Mouse (Mus musculus) hindbrain, embryonic 15.5 days (tissue): ENCODE data around the gene Zkscan14. TPM values are rescaled to one million over a fixed set of nuclear protein-coding genes. Genes with fewer than 3 reads are reported as not detected.

ENCODE experiments used
- ATAC-seq: fragments of 200-750 bp; cut with Nextera tagmentation; 2 replicates; pipeline ENCODE4 v1.8.0; 2017; ENCODE audit warnings: low read depth, moderate number of reproducible peaks, moderate TSS enrichment; ENCODE audit not compliant: low FRiP score
- H3K27ac ChIP-seq: fragments of 300-500 bp; sonication (generic); replicated peaks from 2 replicates; pipeline ENCODE4 v1.5.1; 2015; ENCODE audit warnings: mild to moderate bottlenecking, inconsistent platforms
- H3K27me3 ChIP-seq: fragments of 300-500 bp; sonication (generic); 2 replicates; pipeline ENCODE4 v1.6.1; 2015; ENCODE audit warnings: control low read depth, inconsistent platforms
- H3K36me3 ChIP-seq: fragments of 300-500 bp; sonication (generic); 2 replicates; pipeline ENCODE4 v1.6.1; 2015; ENCODE audit warnings: control low read depth, inconsistent platforms
- H3K4me1 ChIP-seq: fragments of 300-500 bp; sonication (generic); replicated peaks from 2 replicates; pipeline ENCODE4 v1.6.1; 2015; ENCODE audit warnings: control low read depth, inconsistent platforms
- H3K4me2 ChIP-seq: fragments of 300-500 bp; sonication (generic); 2 replicates; pipeline ENCODE4 v1.6.1; 2015; ENCODE audit warnings: moderate library complexity, mild to moderate bottlenecking, inconsistent platforms
- H3K4me3 ChIP-seq: fragments of 300-500 bp; sonication (generic); 2 replicates; pipeline ENCODE4 v1.5.1; 2015; ENCODE audit warnings: mild to moderate bottlenecking, inconsistent platforms
- H3K9ac ChIP-seq: fragments of 300-500 bp; sonication (generic); 2 replicates; pipeline ENCODE4 v1.6.1; 2015; ENCODE audit warnings: inconsistent platforms
- H3K9me3 ChIP-seq: fragments of 300-500 bp; sonication (generic); 2 replicates; pipeline ENCODE4 v1.6.1; 2016; ENCODE audit warnings: control low read depth, inconsistent platforms
- WGBS: fragments of 180-500 bp; shearing (Covaris S2); methylation state at CpG from one replicate; pipeline ENCODE4 v1.1.7; 2015; 5-methylcytosine and 5-hydroxymethylcytosine counted together
- polyA plus RNA-seq: library from polyadenylated mRNA; unstranded; fragments of >200 nt; fragmentation: Nextera tagmentation; extraction: Ambion mirVana; gene quantifications from 2 replicates; pipeline ENCODE4 v1.2.1, GENCODE M21; 2015

Zkscan14 gene
- polyA plus RNA-seq, 1 experiment from 2014 or later = 14.4 TPM

- Histone ChIP-seq H3K4me2 (peak overlapping the region; percentile 99), H3K9me3 (no peaks in the 10 kb centered on the region), H3K27me3 (no peaks in the 10 kb centered on the region), H3K27ac (no peak overlapping the region), H3K9ac (no peak overlapping the region), H3K4me1 (peaks cover 23% of the 10 kb centered on the region), H3K4me3 (peak overlapping the region; percentile 93; the same call in 1 of the 2 replicates), H3K36me3 (peaks cover 14% of the 10 kb centered on the region)
- ATAC-seq = no peak
- 84% methylated on average over 7 of the region's 7 CpGs for WGBS
These were observed 1.3 kb downstream of the Zkscan14 start for GRCm38 (mm10) chr5:145200387-145200786.

DNA sequence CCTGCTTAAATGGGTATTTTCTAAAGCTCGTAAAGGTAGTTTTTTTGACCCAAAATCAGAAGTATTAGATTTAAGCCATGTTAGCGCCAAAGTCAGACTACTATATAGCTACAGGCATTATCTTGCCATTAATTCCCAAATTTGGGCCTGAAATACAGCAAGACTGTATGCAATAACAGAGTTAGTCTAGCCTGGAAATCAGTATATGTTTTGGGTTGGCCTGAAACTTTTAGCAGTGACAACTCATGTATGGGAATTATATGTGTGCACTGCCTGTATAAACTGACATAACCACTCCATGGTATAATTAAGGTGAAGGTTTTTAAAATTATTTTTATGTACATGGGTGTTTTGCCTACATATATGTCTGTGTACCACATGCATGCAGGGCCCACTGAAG lies 9.7 kb downstream of the Zkscan14 start, which contains the start of gene Atp5j2:
TSS of gene Atp5j2 (minus strand) at position 101 of the 400 bp plus-strand sequence.
- Histone ChIP-seq H3K4me3 (peak within 1 kb of the TSS; percentile 82), H3K27me3 (no peaks in the 10 kb centered on the region), H3K9me3 (no peaks in the 10 kb centered on the region), H3K36me3 (peaks cover 34% of the 10 kb centered on the region), H3K4me1 (peaks cover 28% of the 10 kb centered on the region), H3K9ac (peak within 1 kb of the TSS; percentile 91), H3K4me2 (peak within 1 kb of the TSS; percentile 77), H3K27ac (peak within 1 kb of the TSS; percentile 89)
- 89% methylated on average over 2 of the region's 2 CpGs for WGBS
- peak; percentile 1; the same call in 1 of the 2 replicates for ATAC-seq

DNA sequence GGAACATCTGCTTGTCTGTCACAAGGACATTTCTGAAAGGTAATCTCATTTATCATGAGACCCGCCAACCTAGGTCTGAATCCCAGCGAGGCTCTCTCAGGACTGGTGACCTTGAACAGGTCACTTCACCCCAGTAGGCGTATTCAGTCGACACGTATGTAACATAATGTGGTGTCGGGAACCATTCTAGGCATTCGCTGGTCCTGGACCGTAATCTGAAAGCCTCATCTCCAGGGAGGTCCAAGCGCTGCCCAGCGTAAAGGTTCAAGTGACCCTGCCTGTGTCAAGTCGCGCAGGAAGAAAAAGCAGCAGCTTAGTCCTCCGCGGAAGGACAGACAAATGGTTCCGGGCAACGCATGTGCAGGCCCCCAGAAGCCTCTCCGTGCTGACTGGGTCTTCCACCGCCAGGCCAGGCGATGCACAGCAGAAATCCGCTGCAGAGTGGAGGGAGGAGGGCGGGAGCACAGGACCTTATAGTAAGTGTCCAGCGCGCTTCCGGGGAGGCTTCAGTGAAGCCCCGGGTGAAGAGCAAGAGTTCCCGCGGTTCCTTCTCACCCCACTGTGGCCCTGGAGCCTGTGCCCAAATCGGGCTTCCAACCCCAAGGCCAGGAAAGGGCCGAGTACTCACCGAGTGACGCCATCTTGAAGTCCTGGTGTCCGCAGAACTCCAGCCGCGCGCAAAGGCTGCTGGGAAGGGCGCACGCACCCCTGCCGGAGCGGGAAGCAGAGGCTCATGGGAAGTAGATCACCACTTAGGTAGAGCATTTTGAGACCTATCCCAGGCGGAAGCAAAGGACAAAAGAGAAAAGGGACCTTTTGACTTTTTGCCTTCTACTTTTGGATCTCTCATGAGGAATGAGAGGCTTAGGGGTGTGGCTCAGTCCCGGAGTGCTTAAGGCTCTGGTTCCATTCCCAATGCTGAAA lies 10.5 kb downstream of the Zkscan14 start:
- H3K27me3 ChIP-seq = no peaks in the 10 kb centered on the region
- peak overlapping the region; percentile 89 for H3K27ac ChIP-seq
- H3K4me1 ChIP-seq = peaks cover 28% of the 10 kb centered on the region
- H3K9ac ChIP-seq = peak overlapping the region; percentile 91
- peaks cover 42% of the 10 kb centered on the region for H3K36me3 ChIP-seq
- H3K4me2 ChIP-seq = peak overlapping the region; percentile 77
- H3K4me3 ChIP-seq = peak overlapping the region; percentile 82
- ATAC-seq = peak; percentile 92
- 1% methylated on average over 41 of the region's 41 CpGs for WGBS
- no peaks in the 10 kb centered on the region for H3K9me3 ChIP-seq

- peak overlapping the region; percentile 89 for H3K27ac ChIP-seq
- H3K4me3 ChIP-seq = peak overlapping the region; percentile 82
- H3K4me2 ChIP-seq = peak overlapping the region; percentile 77
- no peaks in the 10 kb centered on the region for H3K9me3 ChIP-seq
- no peaks in the 10 kb centered on the region for H3K27me3 ChIP-seq
- H3K36me3 ChIP-seq = peaks cover 42% of the 10 kb centered on the region
- H3K9ac ChIP-seq = peak overlapping the region; percentile 91
- H3K4me1 ChIP-seq = peaks cover 28% of the 10 kb centered on the region
- no peak for ATAC-seq
- 57% methylated on average over 5 of the region's 5 CpGs for WGBS
These were observed 11.3 kb downstream of the Zkscan14 start for GRCm38 (mm10) chr5:145190373-145190772.

DNA sequence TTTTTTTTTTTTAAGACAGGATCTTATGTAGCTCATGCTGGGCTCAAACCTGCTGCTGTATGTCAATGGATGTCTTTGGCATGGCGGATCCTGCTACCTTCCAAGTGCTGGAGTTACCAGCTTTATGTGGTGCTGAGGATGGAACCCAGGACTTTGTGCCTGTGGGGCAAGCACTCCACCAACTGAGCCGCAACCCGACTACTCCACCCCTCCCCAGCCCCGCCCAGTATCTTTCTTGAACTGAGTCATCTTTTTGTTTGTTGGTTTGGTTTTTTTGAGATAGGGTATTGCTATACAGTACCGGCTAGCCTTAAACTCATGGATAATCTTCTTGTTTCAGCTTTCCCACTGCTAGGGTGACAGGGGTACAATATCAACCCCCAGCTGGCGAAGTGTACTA lies 12.3 kb downstream of the Zkscan14 start:
- Histone ChIP-seq H3K27ac (no peak overlapping the region), H3K27me3 (no peaks in the 10 kb centered on the region), H3K9me3 (no peaks in the 10 kb centered on the region), H3K36me3 (peaks cover 41% of the 10 kb centered on the region), H3K9ac (no peak overlapping the region), H3K4me1 (peaks cover 28% of the 10 kb centered on the region), H3K4me3 (no peak overlapping the region), H3K4me2 (0 out of 2 replicates have a peak overlapping the region, but pooled peaks have one; percentile 77)
- no peak for ATAC-seq
- WGBS = 98% methylated on average over 6 of the region's 6 CpGs

- H3K9me3 ChIP-seq = no peaks in the 10 kb centered on the region
- no peaks in the 10 kb centered on the region for H3K27me3 ChIP-seq
- no peak overlapping the region for H3K27ac ChIP-seq
- no peak overlapping the region for H3K9ac ChIP-seq
- no peak overlapping the region for H3K4me2 ChIP-seq
- ATAC-seq = no peak
- peaks cover 67% of the 10 kb centered on the region for H3K36me3 ChIP-seq
- peaks cover 16% of the 10 kb centered on the region for H3K4me1 ChIP-seq
- H3K4me3 ChIP-seq = no peak overlapping the region
- WGBS = 87% methylated on average over 2 of the region's 2 CpGs
These were observed 16.4 kb downstream of the Zkscan14 start for GRCm38 (mm10) chr5:145185244-145185643.

- Histone ChIP-seq H3K27ac (no peak overlapping the region), H3K36me3 (peaks cover 91% of the 10 kb centered on the region), H3K9me3 (no peaks in the 10 kb centered on the region), H3K4me2 (no peak overlapping the region), H3K9ac (no peak overlapping the region), H3K4me1 (no peaks in the 10 kb centered on the region), H3K27me3 (no peaks in the 10 kb centered on the region), H3K4me3 (no peak overlapping the region)
- ATAC-seq = no peak
- WGBS = 89% methylated on average over 18 of the region's 18 CpGs
These were observed 23.1 kb downstream of the Zkscan14 start for GRCm38 (mm10) chr5:145178461-145178980.

DNA sequence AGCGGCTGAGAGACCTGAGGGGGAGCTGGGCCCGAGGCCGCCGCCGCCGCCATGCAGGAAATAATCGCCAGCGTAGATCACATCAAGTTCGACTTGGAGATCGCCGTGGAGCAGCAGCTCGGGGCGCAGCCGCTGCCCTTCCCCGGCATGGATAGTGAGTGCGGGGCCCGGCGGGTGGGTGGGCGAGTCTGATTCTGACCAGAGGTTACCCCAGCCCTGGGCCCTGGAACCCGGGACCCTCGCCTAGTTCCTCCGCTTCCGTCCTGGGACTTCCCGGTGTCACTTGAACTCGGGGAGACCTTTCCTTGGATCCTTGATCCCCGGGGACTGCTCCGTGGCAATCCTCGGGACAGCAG lies 34.4 kb downstream of the Zkscan14 start:
- H3K9ac ChIP-seq = peak overlapping the region; percentile 96
- ATAC-seq = peak; percentile 76
- H3K9me3 ChIP-seq = no peaks in the 10 kb centered on the region
- H3K36me3 ChIP-seq = peaks cover 25% of the 10 kb centered on the region
- 0% methylated on average over 26 of the region's 28 CpGs for WGBS
- peak overlapping the region; percentile 94 for H3K4me2 ChIP-seq
- peak overlapping the region; percentile 92 for H3K4me3 ChIP-seq
- H3K27me3 ChIP-seq = no peaks in the 10 kb centered on the region
- peaks cover 25% of the 10 kb centered on the region for H3K4me1 ChIP-seq
- H3K27ac ChIP-seq = peak overlapping the region; percentile 82

GRCm38 (mm10) chr5:145166536-145167305 lies 34.9 kb downstream of the Zkscan14 start, which contains the start of the genes Ptcd1 and Cpsf4:
Ptcd1 (minus strand) TSS chr5:145167108.
Cpsf4 (plus strand) TSS chr5:145167213.
- peak; percentile 93 for ATAC-seq
- Histone ChIP-seq H3K27ac (peak within 1 kb of the TSS; percentile 84), H3K4me2 (peak within 1 kb of the TSS; percentile 94), H3K36me3 (peaks cover 23% of the 10 kb centered on the region), H3K4me1 (peaks cover 25% of the 10 kb centered on the region), H3K9ac (peak within 1 kb of the TSS; percentile 96), H3K27me3 (no peaks in the 10 kb centered on the region), H3K9me3 (no peaks in the 10 kb centered on the region), H3K4me3 (peak within 1 kb of the TSS; percentile 92)
- WGBS = under 1% methylated on average over 49 of the region's 51 CpGs

DNA sequence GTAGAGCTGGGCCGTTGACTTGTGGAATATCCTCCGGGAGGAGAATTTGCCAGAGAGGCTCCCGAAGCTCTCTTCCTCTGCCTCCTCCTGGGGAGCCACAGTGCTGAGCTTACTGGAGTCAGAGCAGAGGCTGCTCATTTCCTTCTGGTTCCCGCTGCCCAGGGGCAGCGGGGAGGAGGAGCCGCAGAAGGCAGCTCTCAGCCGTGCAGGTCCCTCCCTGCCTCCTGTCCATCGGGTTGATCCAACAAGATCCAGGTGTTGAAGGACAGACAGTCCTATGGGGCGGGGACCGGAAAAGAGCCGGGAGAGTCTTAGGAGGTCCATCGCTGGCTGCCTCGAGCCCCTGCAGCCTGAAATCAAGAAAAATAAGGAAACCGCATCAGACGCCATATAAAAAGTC lies 36.5 kb downstream of the Zkscan14 start:
- peaks cover 25% of the 10 kb centered on the region for H3K36me3 ChIP-seq
- H3K9me3 ChIP-seq = no peaks in the 10 kb centered on the region
- WGBS = 89% methylated on average over 15 of the region's 15 CpGs
- no peaks in the 10 kb centered on the region for H3K27me3 ChIP-seq
- H3K27ac ChIP-seq = no peak overlapping the region
- H3K4me2 ChIP-seq = no peak overlapping the region
- ATAC-seq = no peak
- no peak overlapping the region for H3K9ac ChIP-seq
- H3K4me3 ChIP-seq = no peak overlapping the region
- peaks cover 25% of the 10 kb centered on the region for H3K4me1 ChIP-seq

GRCm38 (mm10) chr5:145164710-145165109 lies 37.0 kb downstream of the Zkscan14 start:
- 72% methylated on average over 3 of the region's 3 CpGs for WGBS
- no peaks in the 10 kb centered on the region for H3K9me3 ChIP-seq
- H3K9ac ChIP-seq = no peak overlapping the region
- no peak for ATAC-seq
- no peaks in the 10 kb centered on the region for H3K27me3 ChIP-seq
- H3K4me1 ChIP-seq = peaks cover 25% of the 10 kb centered on the region
- no peak overlapping the region for H3K4me3 ChIP-seq
- no peak overlapping the region for H3K27ac ChIP-seq
- H3K4me2 ChIP-seq = no peak overlapping the region
- H3K36me3 ChIP-seq = peaks cover 27% of the 10 kb centered on the region
